9 mouse cellular contexts compared by ENCODE assay signal in the genomic region with DNA sequence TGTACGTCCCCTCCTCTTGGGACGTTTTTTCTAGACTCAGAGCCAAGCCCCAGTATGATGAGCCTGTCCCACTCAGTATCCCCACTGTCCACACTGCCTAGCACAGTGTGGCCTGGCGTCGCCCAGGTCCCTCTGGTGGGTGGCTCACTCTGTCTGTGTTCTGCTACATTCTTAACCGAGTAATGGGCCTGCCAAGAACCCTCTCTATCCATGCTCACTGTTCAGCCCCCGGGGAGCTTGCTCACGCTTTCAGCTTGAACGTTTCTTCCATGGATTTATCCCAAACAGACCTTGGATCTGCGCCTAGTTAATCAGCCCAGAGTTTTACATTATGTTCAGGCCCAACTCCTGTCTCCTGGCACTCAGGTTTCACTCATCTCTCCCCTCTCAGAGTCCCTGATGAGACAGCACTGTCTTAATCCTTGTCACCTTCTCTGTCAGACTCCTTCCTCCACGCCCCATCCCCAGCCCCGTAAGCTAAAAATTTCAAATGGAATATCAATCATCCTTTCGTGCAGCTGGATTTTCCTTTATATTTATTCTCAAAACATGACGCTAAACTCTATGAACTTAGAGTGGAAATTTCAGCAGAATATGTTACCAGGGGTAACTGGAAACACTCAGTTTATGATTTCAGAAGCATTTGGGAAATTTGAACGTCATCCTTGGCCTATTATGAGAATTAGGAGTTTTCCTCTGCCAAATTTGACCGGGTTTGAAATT.
DNase-seq lines count a peak whose midpoint lies in the region; ATAC-seq and TF ChIP-seq lines count a peak whose summit lies in the region.
"Had no signal": no experiment of that assay in that cellular context is flagged by ENCODE, and none has a peak within 500 bp of the region (broad histone marks: within the 10 kb centered on the region; RNA-seq: fewer than 3 reads in every experiment).

No protein-coding gene starts in this region.

- H3K9ac ChIP-seq in limb, embryonic 13.5 days, result no peak overlapping the region
- H3K9ac ChIP-seq: liver, embryonic 15.5 days had no signal

- H3K27ac ChIP-seq in cortical plate, adult 2 months (ENCODE audit: insufficient read depth, low read length), result peak overlapping the region; percentile 4; the same call in 1 of the 2 replicates
- peak overlapping the region; percentile 73 for H3K27ac ChIP-seq in limb, embryonic 13.5 days
- H3K27ac ChIP-seq: liver, embryonic 15.5 days had no signal

- 57% methylated on average over 15 of the region's 15 CpGs for WGBS in limb, embryonic 13.5 days

- no peaks in the 10 kb centered on the region for H3K27me3 ChIP-seq in limb, embryonic 13.5 days
- H3K27me3 ChIP-seq: liver, embryonic 15.5 days had no signal

- H3K9me3 ChIP-seq in limb, embryonic 13.5 days, result no peaks in the 10 kb centered on the region
- H3K9me3 ChIP-seq: liver, embryonic 15.5 days had no signal

- H3K4me1 ChIP-seq in cortical plate, adult 2 months (ENCODE audit: control insufficient read depth, insufficient read depth, low read length), result peaks cover 6% of the 10 kb centered on the region; the same call in 1 of the 2 replicates
- H3K4me1 ChIP-seq in limb, embryonic 13.5 days, result peaks cover 65% of the 10 kb centered on the region
- H3K4me1 ChIP-seq: liver, embryonic 15.5 days had no signal

- peak; percentile 45 for DNase-seq in layer of hippocampus, adult 11-12 months (ENCODE audit: low spot score)
- no peak for DNase-seq in layer of hippocampus, adult 9-11 months
- peak; percentile 57 for DNase-seq in gastrocnemius, postnatal 25 days
- no peak for DNase-seq in adrenal gland, postnatal 14 days
- DNase-seq in c-Kit-positive CD71-positive TER-119-positive erythroid progenitor cells, embryonic 14.5 days (ENCODE audit: low spot score), result no peak

- TF ChIP-seq CTCF in cortical plate, adult 2 months (IDR thresholded peaks at IDR 0.05; ENCODE audit: extremely low read depth, insufficient read depth, low read length), result no peak

- no peak for TF ChIP-seq POLR2A in cortical plate, adult 2 months (IDR thresholded peaks at IDR 0.05; ENCODE audit: extremely low read depth, insufficient read depth, low read length)

- H3K36me3 ChIP-seq in limb, embryonic 13.5 days, result peaks cover 5% of the 10 kb centered on the region; the same call in 1 of the 2 replicates
- H3K36me3 ChIP-seq: liver, embryonic 15.5 days had no signal

- H3K4me2 ChIP-seq in limb, embryonic 13.5 days (replicated peaks), result no peak overlapping the region
- H3K4me2 ChIP-seq: liver, embryonic 15.5 days had no signal

- H3K4me3 ChIP-seq in cortical plate, adult 2 months (ENCODE audit: insufficient read depth, low read length), result no peak overlapping the region
- H3K4me3 ChIP-seq in limb, embryonic 13.5 days, result no peak overlapping the region
- H3K4me3 ChIP-seq: liver, embryonic 15.5 days had no signal

- no peak for ATAC-seq in limb, embryonic 13.5 days (ENCODE audit: low FRiP score, low read depth)
- no peak for ATAC-seq in megakaryocyte, adult 5-6 weeks (ENCODE audit: poor library complexity, severe bottlenecking)

Comparison
In these comparisons a context has a peak if more than half of its experiments do, and no peak if none do; other contexts are left out.
1. DNase-seq: peak in layer of hippocampus, adult 11-12 months (single experiment) and gastrocnemius, postnatal 25 days (single experiment); none in layer of hippocampus, adult 9-11 months (single experiment), adrenal gland, postnatal 14 days (single experiment) and c-Kit-positive CD71-positive TER-119-positive erythroid progenitor cells, embryonic 14.5 days (single experiment).